Comparison of ENCODE assay signal across 16 mouse cellular contexts in the genomic region with DNA sequence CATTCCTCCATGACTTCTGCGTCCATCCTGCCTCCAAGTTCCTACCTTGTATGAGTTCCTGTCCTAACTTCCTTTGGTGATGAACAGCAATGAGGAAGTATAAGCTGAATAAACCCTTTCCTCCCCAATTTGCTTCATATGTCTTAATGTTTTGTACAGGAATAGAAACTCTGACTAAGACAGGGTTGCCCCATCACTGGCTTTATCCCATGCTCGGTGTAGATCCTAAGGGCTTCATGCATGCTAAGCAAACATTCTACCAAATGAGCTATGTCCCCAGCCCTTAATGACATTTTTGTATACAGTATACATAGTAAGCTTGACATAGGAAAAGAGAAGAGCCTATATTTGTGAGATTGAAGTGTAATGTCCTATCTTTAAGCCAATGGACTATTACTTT.
"Had no signal": no experiment of that assay in that cellular context is flagged by ENCODE, and none has a peak within 500 bp of the region (broad histone marks: within the 10 kb centered on the region; RNA-seq: fewer than 3 reads in every experiment).

No protein-coding gene starts in this region.

- DNase-seq: liver; liver, embryonic 13.5 days; liver, postnatal 0 days; lung, adult 18-20 months; lung, adult 2 months; lung, embryonic 14.5 days; lung, postnatal 10 days; lung, postnatal 14 days; lung, postnatal 36 days; lung, postnatal 4 days; midbrain, embryonic 14.5 days had no signal

- ATAC-seq: liver, embryonic 12.5 days; liver, postnatal 0 days; lung, postnatal 0 days; midbrain, embryonic 13.5 days; midbrain, embryonic 15.5 days; midbrain, embryonic 16.5 days had no signal
